Mouse (Mus musculus) spleen, adult 2 months (tissue): ENCODE measurements around the gene Ints4. TPM values are rescaled to one million over a fixed set of nuclear protein-coding genes. Genes with fewer than 3 reads are reported as not detected.

Experiments
- DNase-seq, 2 experiments: peaks; one replicate each; pipeline versions ENCODE4 v3.0.0 to v3.0.0-alpha.2; 2012 to 2021; ENCODE audit warnings: low spot score in 2 of 2, low read depth in 1 of 2
- H3K27ac ChIP-seq: fragments of 200-500 bp; 2 replicates; pipeline ENCODE4 v1.5.1; 2012; ENCODE audit warnings: low read length, inconsistent platforms; ENCODE audit not compliant: insufficient read depth
- H3K27me3 ChIP-seq: fragments of 200-500 bp; 2 replicates; pipeline ENCODE4 v1.6.1; 2012; ENCODE audit warnings: mild to moderate bottlenecking, moderate library complexity, low read length, inconsistent platforms; ENCODE audit not compliant: control insufficient read depth, insufficient read depth
- H3K36me3 ChIP-seq: fragments of 200-500 bp; 2 replicates; pipeline ENCODE4 v1.6.1; 2012; ENCODE audit warnings: mild to moderate bottlenecking, low read length, inconsistent platforms; ENCODE audit not compliant: control insufficient read depth, insufficient read depth
- H3K4me1 ChIP-seq: fragments of 200-500 bp; 2 replicates; pipeline ENCODE4 v1.6.1; 2011; ENCODE audit warnings: inconsistent platforms; ENCODE audit not compliant: control insufficient read depth, insufficient read depth, insufficient read length
- H3K4me3 ChIP-seq: fragments of 200-500 bp; 2 replicates; pipeline ENCODE4 v1.5.1; 2011; ENCODE audit warnings: mild to moderate bottlenecking, inconsistent platforms; ENCODE audit not compliant: insufficient read depth, insufficient read length; ENCODE audit errors: extremely low read depth
- CTCF ChIP-seq: fragments of 200-500 bp; IDR thresholded peaks from 2 replicates; pipeline ENCODE4 v1.5.1; 2011; ENCODE audit warnings: mild to moderate bottlenecking, inconsistent platforms; ENCODE audit not compliant: insufficient read depth, insufficient read length, insufficient replicate concordance; ENCODE audit errors: extremely low read depth
- POLR2A ChIP-seq: fragments of 200-500 bp; IDR thresholded peaks from 2 replicates; pipeline ENCODE4 v1.6.1; 2011; ENCODE audit warnings: low read depth, low read length, inconsistent platforms
- WGBS: fragments of 180-500 bp; shearing (Covaris S2); methylation state at CpG from one replicate; pipeline ENCODE4 v1.1.7; 2018; 5-methylcytosine and 5-hydroxymethylcytosine counted together
- polyA plus RNA-seq: library from polyadenylated mRNA; depleted of rRNA; stranded (reverse); fragments of >200 nt; gene quantifications from 2 replicates; pipeline ENCODE4 v1.2.3, GENCODE M21; 2012; rRNA removed

Gene Ints4
- polyA plus RNA-seq, 1 experiment: 60.8 TPM

DNA sequence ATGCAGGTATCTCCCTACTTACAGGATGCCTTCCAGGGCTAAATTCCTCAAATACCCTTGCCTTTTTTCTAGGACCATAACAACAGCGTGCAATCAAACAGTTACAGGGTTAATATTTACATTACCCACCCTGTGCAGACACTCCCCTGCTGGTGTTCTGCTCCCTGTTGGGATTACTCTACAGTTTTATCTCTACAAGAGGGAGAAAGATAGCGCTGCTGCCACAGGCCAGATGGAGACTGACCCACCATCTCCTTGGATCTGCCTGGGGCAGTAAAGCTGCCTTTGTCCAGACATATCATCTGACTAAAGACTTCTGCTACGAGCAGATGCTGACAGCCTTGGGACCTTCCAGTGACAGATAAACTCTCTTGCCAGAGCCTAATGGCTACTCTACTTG is 109.7 kb downstream of the Ints4 start:
- WGBS: 77% methylated on average over 3 of the region's 3 CpGs
- no peaks in the 10 kb centered on the region for H3K27me3 ChIP-seq
- TF ChIP-seq POLR2A (no peak), CTCF (no peak)

More for the DNA sequence above, 109.7 kb downstream of the Ints4 start:
- no peaks in the 10 kb centered on the region for H3K36me3 ChIP-seq
- H3K4me1 ChIP-seq: peaks cover 8% of the 10 kb centered on the region; the same call in 1 of the 2 replicates
- H3K27ac ChIP-seq: no peak overlapping the region
- H3K4me3 ChIP-seq: no peak overlapping the region
- DNase-seq: no peak

Other genes starting within 250 kb of the Ints4 start
- gene Usp35, start 148.9 kb upstream of the Ints4 start, polyA plus RNA-seq: 8.5 and 9.8 TPM in 2 replicates
- 2.7 and 2.8 TPM in 2 replicates for gene Kctd21, start 148.6 kb upstream of the Ints4 start, polyA plus RNA-seq
- gene Alg8, start 109.3 kb upstream of the Ints4 start, polyA plus RNA-seq: 7.4 and 9.0 TPM in 2 replicates
- 46.4 and 67.0 TPM in 2 replicates for gene Ndufc2, start 81.0 kb upstream of the Ints4 start, polyA plus RNA-seq
- gene Thrsp, start 63.2 kb upstream of the Ints4 start, polyA plus RNA-seq: 4.4 and 4.8 TPM in 2 replicates
- 5.1 and 6.5 TPM in 2 replicates for gene Kctd14, start 29.6 kb upstream of the Ints4 start, polyA plus RNA-seq
- 5.0 and 8.7 TPM in 2 replicates for gene Aamdc, start 98.5 kb downstream of the Ints4 start, polyA plus RNA-seq
- gene Rsf1, start 98.9 kb downstream of the Ints4 start, polyA plus RNA-seq: 1.7 and 1.8 TPM in 2 replicates
- 18.4 and 18.9 TPM in 2 replicates for gene Clns1a, start 215.7 kb downstream of the Ints4 start, polyA plus RNA-seq